Mouse (Mus musculus): ENCODE measurements around the gene Plekha1.

DNA sequence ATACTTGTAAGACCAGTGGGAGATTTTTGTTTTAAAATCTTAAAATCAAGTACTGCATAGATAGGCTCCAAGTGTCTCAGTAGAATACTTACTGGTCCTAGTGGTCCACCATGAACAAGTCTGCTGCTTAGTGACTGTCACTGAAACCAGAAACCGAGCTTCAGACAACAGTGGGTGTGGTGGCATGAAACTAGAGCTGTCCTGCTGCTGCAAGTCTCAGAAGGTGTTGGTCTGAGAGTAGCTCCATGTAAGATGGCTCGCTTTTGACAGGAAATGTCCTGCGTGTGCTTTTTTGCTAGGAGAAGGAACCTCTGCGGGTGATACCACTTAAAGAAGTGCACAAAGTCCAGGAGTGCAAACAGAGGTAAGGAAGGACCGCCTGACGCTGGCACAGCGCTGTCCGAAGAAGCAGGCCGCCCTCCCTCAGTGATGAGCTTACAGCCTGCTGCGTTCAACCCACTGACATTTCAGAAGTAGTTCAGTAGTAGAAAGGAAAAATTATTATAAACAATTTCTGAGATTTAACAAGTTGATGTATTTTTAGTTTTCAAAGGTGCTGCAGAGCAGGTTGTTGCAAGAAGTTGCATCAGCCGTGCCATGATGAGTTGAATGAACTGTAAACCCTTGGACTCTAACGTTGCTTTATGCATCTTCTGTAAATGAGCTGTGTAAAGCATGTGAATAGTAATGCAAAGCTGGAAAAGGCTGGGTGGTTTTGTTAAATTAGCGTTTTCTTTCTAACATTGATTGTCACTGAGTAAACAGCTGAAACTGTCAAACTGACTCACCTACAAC lies 39.2 kb downstream of the Plekha1 start:
- TF ChIP-seq POLR2A (IDR thresholded peaks at IDR 0.05; ENCODE audit: borderline replicate concordance, insufficient read depth, low read length) (no peak), CTCF (IDR thresholded peaks at IDR 0.05; ENCODE audit: borderline replicate concordance, insufficient read depth, low read depth, low read length) (no peak)

All from cerebellum, adult 2 months (tissue).